In the genomic region with DNA sequence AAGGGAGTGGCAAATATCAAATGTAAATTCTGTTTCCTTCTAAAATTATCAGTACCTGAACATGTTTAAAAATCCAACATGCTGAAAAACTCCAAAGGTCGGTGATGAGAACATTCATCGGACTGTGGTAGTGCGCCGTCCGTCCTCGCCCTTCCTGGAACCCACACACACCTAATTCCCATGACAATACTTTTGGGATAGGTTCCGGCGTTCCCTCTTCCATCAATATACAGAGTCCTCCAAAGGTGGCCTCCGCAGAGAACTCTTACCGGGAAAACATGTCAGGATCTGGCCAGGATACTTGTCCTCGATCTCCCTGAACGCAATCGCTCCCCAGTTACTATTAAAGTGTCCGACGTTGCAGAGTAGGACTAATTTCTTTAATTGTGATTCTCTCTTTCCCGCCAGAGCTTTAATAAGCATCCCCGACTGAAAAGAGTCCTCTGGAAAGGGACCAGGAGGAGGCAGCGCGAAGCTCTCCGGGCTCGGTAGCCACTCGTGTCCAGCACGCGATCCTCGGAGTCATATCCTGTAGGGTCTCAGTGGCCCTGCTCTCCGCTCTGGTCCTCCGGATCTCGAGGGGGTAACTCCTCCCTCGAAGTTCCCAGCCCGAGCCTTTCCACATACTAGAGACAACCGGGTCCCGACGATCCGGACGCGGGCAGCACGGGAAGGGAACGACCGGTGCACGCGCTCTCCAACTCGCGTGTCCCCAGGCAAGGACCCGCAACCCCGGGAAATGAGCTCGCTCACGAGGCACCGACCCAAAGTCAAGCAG, we compare ENCODE assay signal across 8 mouse cellular contexts. TPM values are rescaled to one million over a fixed set of nuclear protein-coding genes. Genes with fewer than 3 reads are reported as not detected.
DNase-seq lines count a peak whose midpoint lies in the region; ATAC-seq and TF ChIP-seq lines count a peak whose summit lies in the region.

No protein-coding gene starts in this region.

- H3K36me3 ChIP-seq in thymus, adult 2 months (ENCODE audit: control insufficient read depth, insufficient read depth, low read length), result no peaks in the 10 kb centered on the region
- H3K36me3 ChIP-seq in midbrain, embryonic 15.5 days (replicated peaks), result 0 out of 2 replicates have a peak, but pooled peaks cover under 1% of the 10 kb centered on the region

- H3K4me1 ChIP-seq in thymus, adult 2 months (replicated peaks; ENCODE audit: control insufficient read depth, insufficient read depth, low read length), result peaks cover 13% of the 10 kb centered on the region
- H3K4me1 ChIP-seq in midbrain, embryonic 15.5 days, result peaks cover 29% of the 10 kb centered on the region

- no peaks in the 10 kb centered on the region for H3K9me3 ChIP-seq in midbrain, embryonic 15.5 days

- peak; percentile 52 for DNase-seq in embryo, embryonic 10.5 days (ENCODE audit: low spot score)
- DNase-seq in embryo, embryonic 11 days, result no peak
- DNase-seq in thymus, adult 2 months, result no peak
- DNase-seq in thymus, postnatal 36 days, result no peak
- no peak for DNase-seq in adrenal gland, postnatal 25 days
- no peak for DNase-seq in spleen, postnatal 14 days (ENCODE audit: low spot score in 2 of 2)

- no peak for TF ChIP-seq CTCF in thymus, adult 2 months (IDR thresholded peaks at IDR 0.05; ENCODE audit: borderline replicate concordance, control insufficient read depth, extremely low read depth, insufficient read depth, low read length, poor library complexity)

- no peak overlapping the region for H3K27ac ChIP-seq in thymus, adult 2 months (ENCODE audit: control insufficient read depth, insufficient read depth, low read length)
- peak overlapping the region; percentile 77 for H3K27ac ChIP-seq in midbrain, embryonic 15.5 days

- H3K27me3 ChIP-seq in thymus, adult 2 months (ENCODE audit: control insufficient read depth, insufficient read depth, low read length), result no peaks in the 10 kb centered on the region
- no peaks in the 10 kb centered on the region; the same call in 1 of the 2 replicates for H3K27me3 ChIP-seq in midbrain, embryonic 15.5 days (replicated peaks)

- WGBS in thymus, adult 2 months, result under 1% methylated on average over 48 of the region's 48 CpGs
- WGBS in midbrain, embryonic 15.5 days, result 1% methylated on average over 48 of the region's 48 CpGs

- H3K9ac ChIP-seq in midbrain, embryonic 15.5 days, result peak overlapping the region; percentile 57

- no peak for TF ChIP-seq POLR2A in thymus, adult 2 months (IDR thresholded peaks at IDR 0.05; ENCODE audit: control insufficient read depth, extremely low read depth, insufficient read depth, low read length, poor library complexity)

- H3K4me3 ChIP-seq in thymus, adult 2 months (ENCODE audit: control insufficient read depth, insufficient read depth, low read length), result peak overlapping the region; percentile 74
- peak overlapping the region; percentile 63 for H3K4me3 ChIP-seq in midbrain, embryonic 15.5 days

- peak overlapping the region; percentile 84 for H3K4me2 ChIP-seq in midbrain, embryonic 15.5 days

- ATAC-seq in inflammation-experienced regulatory T-cells, adult 6 months, result peak; percentile 51
- peak; percentile 81 for ATAC-seq in midbrain, embryonic 15.5 days (replicated peaks)

RNA-seq across cellular contexts. Expression of a gene that starts 17.6 kb away (rescaled TPM):
- polyA plus RNA-seq in thymus, adult 2 months (2012; rRNA removed), result 16.1 and 20.5 TPM in 2 replicates
- polyA plus RNA-seq in inflammation-experienced regulatory T-cells, adult 6 months (2017; shearing (Covaris generic)), result 100 to 1,000 TPM; 102 to 142 (median 126) TPM
- 52.4 and 53.0 TPM in 2 replicates for polyA plus RNA-seq in midbrain, embryonic 15.5 days (2015; fragmentation: Nextera tagmentation; extraction: Ambion mirVana)
- total RNA-seq in adrenal gland, postnatal 25 days (2021), result 45.4 and 46.7 TPM in 2 replicates

RNA-seq across cellular contexts. Expression of a gene that starts 46.2 kb away (rescaled TPM):
- not detected in 2 replicates for polyA plus RNA-seq in thymus, adult 2 months (2012; rRNA removed)
- 1 to 10 TPM in 1 of 3 experiments, under 1 TPM in 2; 0.40 to 1.1 (median 0.67) TPM for polyA plus RNA-seq in inflammation-experienced regulatory T-cells, adult 6 months (2017; shearing (Covaris generic))
- polyA plus RNA-seq in midbrain, embryonic 15.5 days (2015; fragmentation: Nextera tagmentation; extraction: Ambion mirVana), result 1.4 TPM in 2 replicates
- total RNA-seq in adrenal gland, postnatal 25 days (2021), result 1.00 and 1.2 TPM in 2 replicates
